Mouse (Mus musculus) liver, embryonic 14.5 days (tissue): ENCODE results near the gene 4930524B15Rik.

Experiments
- CTCF ChIP-seq: IDR thresholded peaks from 2 replicates; pipeline ENCODE4 v1.5.1; 2016; ENCODE audit warnings: antibody characterized with exemption, low read depth, control low read depth
- EP300 ChIP-seq: IDR thresholded peaks from 2 replicates; pipeline ENCODE4 v1.6.1; 2016; ENCODE audit warnings: antibody characterized with exemption, low read depth

DNA sequence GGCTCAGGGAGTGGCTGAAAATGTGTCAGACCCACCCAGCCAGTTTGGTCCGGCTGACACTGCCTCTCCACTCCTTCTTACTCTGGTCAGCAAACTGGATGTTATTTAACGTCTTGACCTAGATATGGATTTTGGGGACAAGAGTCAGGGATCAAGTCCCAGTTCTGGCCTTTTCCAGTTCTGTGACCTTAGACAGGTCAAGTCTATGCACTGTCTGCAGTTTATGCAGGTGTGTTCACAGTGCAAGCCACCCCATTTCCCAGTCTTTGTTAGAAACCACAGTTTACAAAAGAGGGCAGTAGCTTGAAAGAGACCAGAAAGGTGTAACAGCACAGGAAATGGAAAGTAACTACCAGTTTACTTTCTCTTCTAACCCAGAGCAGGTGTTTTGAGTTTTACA is 34.3 kb downstream of the 4930524B15Rik start:
- no peak for TF ChIP-seq CTCF
- no peak for TF ChIP-seq EP300
